Mouse (Mus musculus) layer of hippocampus, adult 8-10 months (tissue): ENCODE data around the gene Atp8b2. TPM values are rescaled to one million over a fixed set of nuclear protein-coding genes. Genes with fewer than 3 reads are reported as not detected.

Experiments
- DNase-seq, 2 experiments: peaks; one replicate each; pipeline ENCODE4 v3.0.0; 2022; ENCODE audit warnings: low spot score in 2 of 2
- total RNA-seq, 4 experiments: library from RNA; stranded (reverse); gene quantifications; 2 replicates each; pipeline ENCODE4 v1.2.4; 2022

Gene Atp8b2
- total RNA-seq, 4 experiments from 2014 or later: 86.7 to 114 (median 92.3) TPM

DNA sequence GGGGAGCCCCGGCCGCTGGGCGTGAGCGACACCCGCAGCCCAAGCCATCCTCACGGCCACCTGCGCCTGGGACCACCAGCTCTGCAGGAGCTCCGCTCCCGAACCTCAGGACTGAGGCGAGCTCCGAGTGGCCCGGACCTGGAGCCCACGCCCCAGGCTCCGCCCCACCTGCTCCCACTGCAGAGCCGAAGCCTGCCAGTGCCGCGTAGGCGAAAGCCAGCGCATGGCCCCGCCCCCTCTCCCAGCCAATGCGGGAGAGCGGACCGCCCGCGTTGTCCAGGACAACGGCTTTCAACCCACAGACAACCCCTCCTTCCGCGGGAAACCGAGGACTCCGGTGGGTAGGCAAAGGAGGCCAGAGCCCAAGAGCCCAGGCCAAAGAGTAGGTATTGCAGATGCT, 2.8 kb downstream of the Atp8b2 start:
- DNase-seq: peak; percentile 92 to 93

DNA sequence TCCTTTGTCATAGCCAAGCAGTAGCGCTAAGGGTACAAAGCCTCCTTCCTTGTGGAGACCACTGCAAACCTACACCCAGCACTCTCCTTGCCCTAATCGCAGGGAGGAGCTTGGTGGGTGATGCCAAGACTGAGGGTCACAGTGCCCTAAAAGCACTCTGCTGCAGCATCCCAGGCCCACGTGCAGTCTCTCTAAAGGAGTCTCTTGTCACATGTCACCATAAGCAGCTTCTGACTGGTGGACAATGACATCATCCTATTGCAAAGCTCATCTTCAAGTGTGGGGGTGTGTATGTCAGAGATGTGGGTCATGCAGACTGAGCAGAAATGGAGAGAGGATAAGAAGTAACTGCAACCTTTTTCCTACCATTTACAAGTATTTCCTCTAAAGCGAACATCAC, 3.9 kb downstream of the Atp8b2 start:
- peak; percentile 45 to 72 for DNase-seq

- no peak for DNase-seq
Measured at GRCm38 (mm10) chr3:89957880-89958279, 5.4 kb downstream of the Atp8b2 start.

- no peak for DNase-seq
Measured at GRCm38 (mm10) chr3:89956177-89956971, 6.9 kb downstream of the Atp8b2 start.

GRCm38 (mm10) chr3:89953420-89953819, 9.9 kb downstream of the Atp8b2 start:
- DNase-seq: peak in 1 of 2 experiments; percentile 79

GRCm38 (mm10) chr3:89948655-89949054, 14.7 kb downstream of the Atp8b2 start:
- peak in 1 of 2 experiments; percentile 49 for DNase-seq

GRCm38 (mm10) chr3:89948021-89948420, 15.3 kb downstream of the Atp8b2 start:
- no peak for DNase-seq

DNA sequence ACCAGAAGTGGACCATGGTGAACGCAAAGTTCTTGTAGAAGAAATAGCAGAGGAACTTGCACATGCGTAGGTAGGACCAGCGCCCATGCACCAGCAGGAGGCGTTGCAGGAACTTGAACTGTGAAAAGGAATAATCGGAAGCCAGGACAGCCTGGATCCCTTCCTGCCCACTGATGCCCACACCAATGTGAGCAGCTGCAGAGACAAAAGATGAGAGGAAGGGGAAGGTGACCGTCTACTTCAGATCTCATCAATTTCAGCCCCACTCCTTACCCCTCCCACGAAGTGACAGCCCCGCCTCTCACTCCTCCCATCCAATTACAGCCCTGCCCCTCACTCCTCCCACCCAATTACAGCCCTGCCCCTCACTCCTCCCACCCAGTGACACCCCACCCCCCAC, 18.3 kb downstream of the Atp8b2 start:
- DNase-seq: no peak

GRCm38 (mm10) chr3:89942894-89943293, 20.4 kb downstream of the Atp8b2 start:
- DNase-seq: no peak

DNA sequence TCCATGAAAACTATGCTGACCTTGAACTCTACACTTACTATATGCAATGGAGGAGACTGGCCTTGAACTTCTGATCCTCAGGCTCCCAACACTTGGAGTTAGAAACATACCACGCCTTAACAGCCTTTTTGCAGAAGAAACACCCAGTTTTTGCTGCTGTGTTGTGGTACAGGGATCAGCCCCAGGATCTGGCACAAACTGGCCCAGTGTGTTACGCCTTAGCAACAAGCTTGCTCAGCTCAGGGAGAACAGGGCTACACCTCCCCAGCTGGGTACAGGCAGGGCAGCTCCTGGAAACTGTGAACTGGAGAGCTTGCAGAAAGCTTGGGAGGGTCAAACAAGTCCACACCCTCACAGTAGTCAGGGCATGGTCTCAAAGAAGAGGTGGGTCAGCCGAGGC, 26.8 kb downstream of the Atp8b2 start:
- DNase-seq: no peak

- DNase-seq: no peak
Measured at GRCm38 (mm10) chr3:89932925-89933324, 30.4 kb downstream of the Atp8b2 start.

GRCm38 (mm10) chr3:89928956-89929355, 34.4 kb downstream of the Atp8b2 start:
- DNase-seq: no peak

DNA sequence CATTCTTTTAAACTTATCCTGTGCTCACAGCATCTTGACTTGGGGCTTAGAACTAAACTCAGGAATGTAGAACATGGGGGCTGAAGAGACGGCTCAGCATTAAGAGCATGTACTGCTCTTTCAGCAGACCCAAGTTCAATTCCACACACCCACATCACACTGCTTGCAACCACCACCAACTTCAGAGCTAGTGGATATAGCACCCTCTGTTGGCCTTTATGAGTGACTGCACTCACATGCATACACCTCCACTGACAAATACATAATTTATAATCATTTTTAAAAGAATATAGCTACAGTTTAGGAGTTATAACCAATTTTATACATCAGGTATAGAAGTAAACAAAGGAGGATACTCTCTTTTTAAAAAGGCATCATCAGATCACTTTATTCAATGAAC, 36.9 kb downstream of the Atp8b2 start:
- DNase-seq: no peak

- no peak for DNase-seq
Measured at GRCm38 (mm10) chr3:89920711-89921110, 42.6 kb downstream of the Atp8b2 start.

- DNase-seq: no peak
Measured at GRCm38 (mm10) chr3:89917408-89917807, 45.9 kb downstream of the Atp8b2 start.

GRCm38 (mm10) chr3:89916622-89917021, 46.7 kb downstream of the Atp8b2 start:
- no peak for DNase-seq

GRCm38 (mm10) chr3:89914700-89915099, 48.6 kb downstream of the Atp8b2 start:
- no peak for DNase-seq

DNA sequence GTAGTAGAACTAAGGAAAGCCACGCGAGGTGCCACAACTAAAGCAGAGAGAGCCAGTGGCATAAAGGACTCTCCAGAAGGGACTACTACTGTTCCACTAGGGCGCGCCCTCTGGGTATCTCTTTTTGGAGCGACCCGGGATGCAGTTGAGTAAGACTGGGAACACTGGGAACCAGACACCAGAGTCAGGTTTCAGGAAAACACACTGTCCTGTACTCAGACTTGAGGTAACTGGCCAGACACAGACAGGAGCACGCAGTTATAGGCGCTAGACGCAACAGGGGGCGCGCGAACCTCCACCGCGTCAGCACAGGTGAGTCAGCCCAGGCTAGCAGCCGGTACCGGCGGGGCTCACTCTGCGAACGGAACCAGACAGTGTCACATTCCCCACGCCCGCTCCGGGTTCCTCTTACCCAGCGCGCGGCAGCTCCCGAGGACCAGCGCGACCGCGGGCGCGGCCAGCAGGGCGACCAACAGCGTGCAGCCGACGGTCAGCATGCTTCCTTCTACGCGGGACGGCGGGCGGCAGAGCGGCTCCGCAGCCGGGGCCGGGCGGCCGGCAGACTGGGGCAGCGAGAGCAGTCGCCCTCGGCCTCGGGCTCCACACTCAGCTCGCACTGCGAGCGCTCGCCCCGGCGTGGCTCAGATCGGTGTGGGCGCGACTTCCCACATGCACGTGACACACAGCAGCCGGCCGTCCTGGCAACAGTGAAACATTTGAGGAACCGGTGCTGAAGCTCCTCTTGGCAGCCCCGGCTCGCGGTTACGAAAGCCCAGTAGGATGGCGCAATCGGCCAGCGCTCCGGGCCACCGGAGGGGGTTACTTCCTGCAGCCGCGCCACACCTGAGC, 50.5 kb downstream of the Atp8b2 start, which contains the start of gene Il6ra:
TSS of gene Il6ra (minus strand) at position 654 of the 849 bp plus-strand sequence.
- peak; percentile 67 to 75 for DNase-seq

GRCm38 (mm10) chr3:89912108-89912542, 51.2 kb downstream of the Atp8b2 start:
- DNase-seq: no peak

- DNase-seq: no peak
Measured at GRCm38 (mm10) chr3:89911207-89911606, 52.1 kb downstream of the Atp8b2 start.

DNA sequence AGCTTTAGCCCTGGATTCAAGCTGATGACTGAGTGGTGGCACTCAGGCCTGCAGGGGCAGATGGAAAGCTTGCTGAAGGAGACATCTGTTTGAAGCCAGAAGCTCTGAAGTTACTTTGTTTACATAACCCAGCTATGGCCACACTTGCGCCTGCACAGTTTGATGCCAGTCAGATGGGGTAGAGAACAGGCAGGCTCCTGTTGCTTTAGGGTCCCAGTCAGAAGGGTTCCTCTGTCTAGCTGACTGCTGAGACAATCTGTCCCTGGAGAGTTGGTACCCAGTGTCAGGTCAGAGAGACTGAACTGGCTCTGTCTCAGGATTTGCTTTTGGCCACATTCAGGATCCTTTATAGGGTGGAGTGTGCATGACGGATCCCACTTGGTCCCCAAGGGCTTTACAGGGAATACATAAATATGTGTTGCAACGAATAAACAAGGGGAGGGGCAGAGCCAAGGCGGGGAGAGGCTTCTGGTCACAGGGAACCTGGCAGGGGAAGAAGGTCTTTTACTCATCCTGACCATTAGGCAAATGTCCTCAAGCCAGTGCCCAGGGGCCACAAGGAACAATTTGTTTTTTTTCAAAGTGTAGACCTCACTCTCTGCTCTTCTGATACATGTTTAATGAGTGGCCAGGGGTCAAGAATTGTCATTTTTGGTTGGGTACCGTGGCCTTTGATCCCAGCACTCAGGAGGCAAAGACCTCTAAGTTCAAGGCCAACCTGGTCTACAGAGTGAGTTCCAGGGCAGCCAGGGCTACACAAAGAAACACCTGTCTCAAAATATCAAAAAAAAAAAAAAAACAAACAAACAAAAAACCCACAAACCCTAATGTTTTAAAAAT, 53.4 kb downstream of the Atp8b2 start:
- DNase-seq: no peak
